Comparison of ENCODE assay signal across 9 mouse cellular contexts in genomic region chr11:27753212-27753912, GRCm38 (mm10).
DNase-seq lines count a peak whose midpoint lies in the region; ATAC-seq and TF ChIP-seq lines count a peak whose summit lies in the region.
"Had no signal": no experiment of that assay in that cellular context is flagged by ENCODE, and none has a peak within 500 bp of the region (broad histone marks: within the 10 kb centered on the region; RNA-seq: fewer than 3 reads in every experiment).

No protein-coding gene starts in this region.

- no peaks in the 10 kb centered on the region for H3K4me1 ChIP-seq in embryonic facial prominence, embryonic 13.5 days
- H3K4me1 ChIP-seq in hindbrain, embryonic 12.5 days: no peaks in the 10 kb centered on the region

- DNase-seq in gastrocnemius, adult 2 months: no peak
- DNase-seq in gastrocnemius, adult 18-20 months (ENCODE audit: low spot score): no peak
- DNase-seq in adrenal gland, adult 8-10 months: peak; percentile 5
- peak; percentile 13 for DNase-seq in layer of hippocampus, adult 9-10 months (ENCODE audit: low spot score)
- DNase-seq in lung, postnatal 10 days: peak; percentile 28
- peak; percentile 42 for DNase-seq in right cerebral cortex, postnatal 4 days

- no peak overlapping the region for H3K27ac ChIP-seq in gastrocnemius, adult 2 months
- no peak overlapping the region for H3K27ac ChIP-seq in embryonic facial prominence, embryonic 13.5 days
- H3K27ac ChIP-seq in hindbrain, embryonic 12.5 days: no peak overlapping the region

- no peaks in the 10 kb centered on the region for H3K36me3 ChIP-seq in embryonic facial prominence, embryonic 13.5 days
- no peaks in the 10 kb centered on the region for H3K36me3 ChIP-seq in hindbrain, embryonic 12.5 days
- H3K36me3 ChIP-seq: G1E had no signal

- no peaks in the 10 kb centered on the region for H3K27me3 ChIP-seq in embryonic facial prominence, embryonic 13.5 days
- no peaks in the 10 kb centered on the region for H3K27me3 ChIP-seq in hindbrain, embryonic 12.5 days

- intact Hi-C loops in gastrocnemius, adult 2 months (cut with DNase I): no loop called here

- no peak for ATAC-seq in embryonic facial prominence, embryonic 13.5 days (ENCODE audit: insufficient number of reproducible peaks, insufficient read depth, low FRiP score, low TSS enrichment, low read depth)
- ATAC-seq in hindbrain, embryonic 12.5 days (ENCODE audit: low FRiP score): peak; percentile 72; the same call in 1 of the 2 replicates

- H3K9ac ChIP-seq in embryonic facial prominence, embryonic 13.5 days: no peak overlapping the region
- H3K9ac ChIP-seq in hindbrain, embryonic 12.5 days: no peak overlapping the region

- 0 out of 2 replicates have a peak overlapping the region, but pooled peaks have one; percentile 18 for H3K4me2 ChIP-seq in embryonic facial prominence, embryonic 13.5 days
- no peak overlapping the region for H3K4me2 ChIP-seq in hindbrain, embryonic 12.5 days (replicated peaks)

- WGBS in embryonic facial prominence, embryonic 13.5 days: 42% methylated on average over 11 of the region's 11 CpGs
- 47% methylated on average over 11 of the region's 11 CpGs for WGBS in hindbrain, embryonic 12.5 days

- H3K4me3 ChIP-seq in gastrocnemius, adult 2 months: no peak overlapping the region
- no peak overlapping the region for H3K4me3 ChIP-seq in embryonic facial prominence, embryonic 13.5 days
- H3K4me3 ChIP-seq in hindbrain, embryonic 12.5 days: no peak overlapping the region

- TF ChIP-seq CTCF in gastrocnemius, adult 2 months (IDR thresholded peaks at IDR 0.05): peak; percentile 24; the same call in 1 of the 2 replicates

- no peaks in the 10 kb centered on the region for H3K9me3 ChIP-seq in embryonic facial prominence, embryonic 13.5 days
- no peaks in the 10 kb centered on the region for H3K9me3 ChIP-seq in hindbrain, embryonic 12.5 days (replicated peaks)

Comparison
In these comparisons a context has a peak if more than half of its experiments do, and no peak if none do; other contexts are left out.
1. DNase-seq: peak in adrenal gland, adult 8-10 months (single experiment), layer of hippocampus, adult 9-10 months (single experiment), lung, postnatal 10 days (single experiment) and right cerebral cortex, postnatal 4 days (single experiment); none in gastrocnemius, adult 2 months (single experiment) and gastrocnemius, adult 18-20 months (single experiment).